Mouse (Mus musculus): Measurements from ENCODE around the gene Opn5. TPM values are rescaled to one million over a fixed set of nuclear protein-coding genes. Genes with fewer than 3 reads are reported as not detected.
A peak's percentile ranks its signal among the peaks of the same experiment; 100 is the strongest.

Opn5 gene
- 0.24 and 0.38 TPM in 2 replicates for polyA plus RNA-seq (2012; rRNA removed)

DNA sequence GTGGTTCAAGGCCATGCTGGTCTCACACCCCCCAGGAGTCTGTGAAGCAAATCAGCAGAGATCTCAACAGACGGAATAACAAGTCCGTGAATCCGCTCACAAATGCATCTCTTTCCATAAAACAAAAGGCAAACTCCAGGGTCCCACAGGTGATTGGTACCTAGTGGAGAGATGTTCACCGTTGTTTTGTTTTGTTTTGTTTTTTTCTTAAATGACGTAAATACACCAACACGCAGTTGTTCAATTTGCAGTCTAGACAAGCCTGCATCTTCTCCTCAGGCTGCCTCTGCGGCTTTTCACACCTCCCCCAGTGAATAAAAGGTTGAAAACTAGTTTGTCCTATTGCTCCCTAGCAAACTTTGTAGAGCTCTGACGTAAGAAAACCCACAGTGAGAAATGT is at the start of gene Opn5:
Opn5 (minus strand) TSS at position 101 of the 400 bp plus-strand sequence.
- DNase-seq (ENCODE audit: extremely low spot score in 1 of 2, low spot score in 1 of 2), result no peak

DNA sequence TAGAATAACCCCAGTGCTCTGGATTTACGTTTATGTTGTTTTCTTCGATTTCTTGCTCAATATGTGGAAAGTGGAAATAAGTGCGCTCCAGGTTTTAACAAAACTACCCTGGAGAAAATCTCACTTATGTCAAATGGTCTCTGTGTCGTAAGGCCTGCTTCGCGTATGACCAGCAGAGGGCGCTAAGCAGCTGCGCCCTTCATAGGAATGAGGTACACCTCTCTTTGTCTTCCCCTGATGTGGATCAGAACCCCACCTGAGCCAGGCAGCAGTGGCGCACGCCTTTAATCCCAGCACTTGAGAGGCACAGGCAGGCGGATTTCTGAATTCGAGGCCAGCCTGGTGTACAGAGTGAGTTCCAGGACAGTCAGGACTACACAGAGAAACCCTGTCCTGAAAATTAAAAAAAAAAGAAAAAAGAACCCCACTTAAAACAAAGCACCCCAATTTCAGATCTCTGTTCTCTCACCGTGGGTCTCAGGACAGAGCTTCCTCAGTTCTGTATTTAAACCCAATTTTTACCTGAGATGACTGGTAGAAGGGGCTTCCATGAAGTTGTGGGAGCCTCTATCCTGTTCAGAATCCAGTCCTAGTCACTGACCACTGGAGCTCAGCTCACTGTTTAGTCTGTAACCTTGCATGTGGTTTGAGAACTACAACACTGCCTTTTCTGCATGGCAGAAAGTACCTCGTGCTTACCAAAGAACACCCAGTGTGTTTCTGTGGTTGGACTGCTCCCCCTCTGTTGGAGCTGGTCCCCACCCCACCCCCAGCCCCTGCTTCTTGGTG is 47.6 kb upstream of the Opn5 start:
- DNase-seq (ENCODE audit: extremely low spot score in 1 of 2, low spot score in 1 of 2), result peak in 1 of 2 experiments; percentile 44

DNA sequence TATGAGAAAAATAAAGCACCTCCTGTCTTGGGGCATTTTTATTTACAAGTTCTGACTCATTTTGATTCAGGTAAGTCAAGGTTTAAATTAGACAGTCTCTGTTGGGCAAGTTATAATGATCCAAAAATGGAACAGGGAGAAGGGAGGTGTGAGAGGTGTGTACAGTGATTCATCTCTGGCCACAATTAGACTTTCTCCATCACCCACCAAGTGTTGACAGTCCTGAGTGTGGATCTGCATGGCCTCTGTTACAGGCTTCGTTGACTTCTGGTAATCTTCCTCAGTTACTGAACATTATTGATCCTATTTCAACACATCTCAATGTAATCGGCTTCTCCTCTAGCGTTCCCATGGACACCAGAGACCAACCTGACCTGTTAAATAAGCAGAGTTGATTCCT is 32.2 kb upstream of the Opn5 start:
- no peak for DNase-seq (ENCODE audit: extremely low spot score in 1 of 2, low spot score in 1 of 2)

DNA sequence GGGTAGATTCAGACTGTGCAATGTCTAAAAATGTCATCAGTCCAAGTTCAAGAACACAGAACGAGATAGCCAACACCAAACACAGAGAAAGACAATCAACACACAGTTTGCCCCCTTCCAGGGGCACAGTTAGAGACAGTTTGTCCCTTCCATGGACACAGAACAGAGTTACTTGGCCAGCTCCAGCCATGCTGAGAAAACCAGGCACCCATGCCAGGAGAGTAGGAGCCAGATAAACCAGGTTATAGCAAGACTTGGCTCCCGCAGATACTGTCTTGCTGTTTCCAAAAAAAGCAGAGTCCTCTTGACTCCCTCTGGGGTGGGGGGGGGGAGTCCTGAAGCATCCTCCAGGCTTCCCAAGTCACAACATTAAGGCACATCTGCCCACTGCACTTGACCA is 19.0 kb upstream of the Opn5 start:
- no peak for DNase-seq (ENCODE audit: extremely low spot score in 1 of 2, low spot score in 1 of 2)

DNA sequence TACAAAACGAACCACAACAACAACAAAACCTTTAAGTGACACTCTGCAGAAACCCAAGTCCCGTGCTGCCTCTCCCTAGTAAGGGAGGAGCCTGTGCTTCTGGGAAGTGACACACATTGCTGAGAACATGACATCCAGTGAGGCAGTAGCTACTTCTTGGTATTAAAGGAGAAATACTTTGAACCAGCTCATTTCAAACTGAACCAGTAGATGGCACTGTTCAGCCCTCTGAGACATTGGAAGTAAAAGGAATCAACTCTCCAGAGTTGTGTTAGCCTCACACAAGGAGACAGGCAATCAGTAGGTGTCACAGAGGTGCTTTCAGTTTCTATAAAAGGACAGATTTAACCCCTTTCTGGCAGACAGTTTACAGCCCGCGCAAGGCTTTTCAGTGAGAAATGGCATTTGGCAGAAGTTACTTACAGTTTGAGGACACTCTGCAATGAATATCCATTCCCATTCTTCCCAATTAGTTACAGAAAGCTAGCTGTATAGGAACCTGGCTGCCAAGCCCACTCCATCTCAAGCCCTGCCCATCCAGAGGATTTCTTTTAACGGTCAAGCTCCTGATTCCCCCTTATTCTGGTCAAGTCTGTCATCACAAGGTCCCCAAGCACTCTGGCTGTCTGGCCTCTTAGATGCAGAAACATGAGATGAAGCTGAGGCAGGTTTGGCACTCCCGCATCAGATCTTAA is 2.0 kb upstream of the Opn5 start:
- peak; percentile 44 to 92 for DNase-seq (ENCODE audit: extremely low spot score in 1 of 2, low spot score in 1 of 2)

DNA sequence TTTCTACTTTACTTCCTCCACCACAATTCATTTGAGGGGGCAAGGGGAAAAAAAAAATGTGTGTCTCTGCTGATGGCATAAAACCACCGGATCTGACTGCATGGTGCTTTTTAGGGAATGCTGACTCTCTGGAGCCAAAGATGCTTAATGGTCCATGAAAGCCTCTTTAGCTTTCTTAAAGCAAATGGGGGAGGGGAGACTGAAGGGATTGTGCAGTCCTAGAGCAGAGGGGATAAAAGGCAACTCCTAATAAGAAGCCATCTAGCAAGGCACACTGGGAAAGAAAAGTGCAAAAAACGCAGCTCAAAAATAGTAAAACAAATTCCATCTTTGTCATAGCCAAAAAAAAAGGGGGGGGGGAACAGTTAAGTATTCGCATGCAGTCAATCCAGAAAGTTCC is 2.9 kb downstream of the Opn5 start:
- DNase-seq (ENCODE audit: extremely low spot score in 1 of 2, low spot score in 1 of 2), result no peak

DNA sequence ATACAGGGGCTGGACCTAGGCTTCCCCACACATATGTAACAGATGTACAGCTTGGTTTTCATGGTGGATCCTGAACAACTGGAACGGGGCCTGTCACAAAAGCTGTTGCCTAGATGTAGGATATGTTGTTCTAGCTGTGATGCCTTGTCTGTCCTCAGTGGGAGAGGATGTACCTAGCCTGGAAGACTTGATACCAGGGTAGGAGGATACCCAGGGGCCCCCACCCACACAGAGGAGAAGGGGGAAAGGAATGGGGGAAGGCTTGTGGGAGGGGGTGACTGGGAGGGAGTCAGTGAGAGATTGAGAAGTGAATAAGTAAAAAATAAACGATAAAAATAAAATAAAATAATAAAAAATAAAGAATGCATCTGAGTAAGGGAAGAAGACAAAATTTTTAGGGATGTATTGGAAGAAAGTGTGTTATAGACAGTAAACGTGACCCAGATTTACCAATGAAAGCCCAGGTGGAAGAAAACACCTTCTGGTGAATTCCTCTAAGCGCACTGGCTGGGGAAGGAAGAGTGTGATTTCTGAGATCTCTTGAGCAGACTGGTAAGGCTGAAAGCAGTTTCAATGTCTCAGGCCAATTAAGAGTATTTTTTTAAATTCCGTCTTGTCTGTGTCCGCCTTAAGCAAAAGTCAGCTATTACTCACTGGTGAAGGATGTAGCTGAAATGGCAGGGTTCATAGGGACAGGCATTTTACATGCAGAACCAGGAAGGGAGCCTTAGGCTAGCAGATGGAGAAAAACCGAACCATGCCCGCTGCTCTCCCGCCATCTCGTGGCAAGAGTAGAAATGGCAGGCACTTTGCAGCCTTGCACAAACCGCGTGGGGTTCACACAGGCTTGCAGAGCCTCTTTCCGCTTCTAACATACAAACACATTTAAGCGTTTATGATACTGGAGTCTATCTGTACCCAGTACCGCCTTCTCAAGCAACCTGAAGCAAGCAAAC is 8.1 kb downstream of the Opn5 start:
- peak; percentile 58 to 95 for DNase-seq (ENCODE audit: extremely low spot score in 1 of 2, low spot score in 1 of 2)

DNA sequence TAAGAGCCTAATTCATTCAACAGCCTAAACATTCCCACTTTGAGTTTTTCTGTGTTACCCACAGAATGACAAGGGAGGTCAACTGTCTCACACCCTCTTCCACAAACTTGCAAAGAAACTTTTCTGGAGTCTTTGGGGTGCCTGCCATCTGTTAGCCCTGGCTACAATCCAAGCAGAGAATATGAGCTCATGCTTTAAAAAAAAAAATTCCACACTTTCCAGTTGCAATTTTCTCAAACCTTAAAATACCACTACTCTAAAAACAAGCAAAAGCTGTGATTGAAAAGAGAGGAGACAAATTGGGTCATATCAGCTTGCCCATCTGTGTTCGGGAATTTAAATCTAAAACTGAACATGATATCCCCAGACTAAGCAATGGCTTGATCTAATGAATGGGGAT is 24.7 kb downstream of the Opn5 start:
- DNase-seq (ENCODE audit: extremely low spot score in 1 of 2, low spot score in 1 of 2), result peak in 1 of 2 experiments; percentile 75

DNA sequence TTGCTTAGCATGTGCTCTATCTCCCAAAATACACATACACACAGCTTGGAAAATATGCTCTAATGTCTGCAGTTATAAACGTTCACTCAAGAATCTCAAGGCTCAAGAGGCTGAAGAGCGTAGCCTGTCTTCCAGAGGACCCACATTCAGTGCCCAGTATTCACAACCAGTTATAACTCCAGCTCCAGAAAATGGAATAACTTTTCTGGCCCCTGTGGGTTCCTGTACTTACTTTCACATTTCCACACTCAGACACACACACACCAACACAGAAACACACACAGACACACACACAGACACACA is 28.2 kb downstream of the Opn5 start:
- no peak for DNase-seq (ENCODE audit: extremely low spot score in 1 of 2, low spot score in 1 of 2)

DNA sequence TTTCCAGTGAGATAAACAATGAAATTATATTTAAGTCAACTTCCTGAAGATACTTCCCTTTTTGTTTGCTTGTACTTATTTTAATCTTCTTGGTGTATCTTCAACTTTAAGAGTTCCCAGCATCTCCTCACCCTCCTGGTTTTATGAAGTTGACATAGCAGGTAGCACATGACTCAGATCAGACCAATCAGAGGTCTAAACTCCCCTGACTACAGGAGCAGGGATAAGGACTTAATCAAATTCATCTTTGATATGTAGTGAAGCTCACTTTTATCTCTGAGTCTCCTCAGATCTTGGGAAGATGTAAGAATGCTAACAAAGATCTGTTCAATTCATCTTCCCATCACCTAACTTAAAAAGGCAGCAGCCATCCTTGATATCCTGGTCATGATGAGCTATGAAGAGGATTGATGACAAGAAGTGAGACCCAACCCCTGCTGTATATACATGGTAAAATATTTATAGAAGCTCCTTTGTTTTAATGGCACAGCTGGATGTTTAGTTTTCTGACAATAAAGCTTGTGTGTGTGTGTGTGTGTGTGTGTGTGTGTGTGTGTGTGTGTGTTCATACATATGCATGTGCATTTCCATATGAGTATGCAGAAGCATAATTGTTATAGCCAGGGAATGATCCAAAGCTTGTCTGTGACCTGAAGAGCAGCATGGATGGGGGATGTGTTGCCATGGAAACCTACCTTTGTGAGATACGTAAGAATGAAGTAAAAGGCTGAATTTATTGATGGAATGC is 28.7 kb downstream of the Opn5 start:
- no peak for DNase-seq (ENCODE audit: extremely low spot score in 1 of 2, low spot score in 1 of 2)

DNA sequence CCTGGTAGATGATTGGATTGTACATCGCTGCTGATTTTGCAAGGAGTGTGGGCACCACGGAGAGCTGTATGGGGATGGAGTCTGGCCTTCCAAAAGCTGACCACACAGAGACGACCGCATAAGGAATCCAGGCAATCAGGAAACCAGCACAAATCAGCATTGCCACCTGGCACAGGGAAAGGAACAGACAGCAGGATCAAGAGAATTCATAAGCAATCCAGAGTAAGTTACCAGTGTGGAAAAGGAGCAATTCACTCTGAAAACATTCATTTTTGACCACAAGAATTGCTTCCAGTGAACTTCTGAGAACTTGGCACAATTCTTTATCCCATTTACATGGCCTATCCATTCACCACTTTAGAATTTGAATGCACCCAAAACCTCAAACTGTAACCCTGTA is 30.6 kb downstream of the Opn5 start:
- no peak for DNase-seq (ENCODE audit: extremely low spot score in 1 of 2, low spot score in 1 of 2)

DNA sequence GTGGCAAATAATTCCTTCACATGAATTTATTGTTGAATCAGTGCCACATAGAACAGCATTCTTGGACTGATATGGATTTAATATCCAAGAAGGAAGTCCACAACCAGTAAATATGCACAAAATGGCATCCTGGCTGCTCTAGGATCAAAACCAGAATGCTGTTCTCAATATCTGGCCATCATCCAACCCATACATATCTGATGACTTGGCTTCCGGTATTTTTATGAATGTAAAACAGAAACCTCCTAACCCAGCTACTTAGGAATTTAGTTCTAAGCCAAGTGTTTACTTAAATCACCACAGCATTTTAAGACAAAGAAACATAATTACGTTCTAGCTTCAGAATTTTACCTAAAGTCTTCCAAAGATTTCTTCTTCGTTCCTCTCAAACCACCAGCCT is 31.0 kb downstream of the Opn5 start:
- no peak for DNase-seq (ENCODE audit: extremely low spot score in 1 of 2, low spot score in 1 of 2)

DNA sequence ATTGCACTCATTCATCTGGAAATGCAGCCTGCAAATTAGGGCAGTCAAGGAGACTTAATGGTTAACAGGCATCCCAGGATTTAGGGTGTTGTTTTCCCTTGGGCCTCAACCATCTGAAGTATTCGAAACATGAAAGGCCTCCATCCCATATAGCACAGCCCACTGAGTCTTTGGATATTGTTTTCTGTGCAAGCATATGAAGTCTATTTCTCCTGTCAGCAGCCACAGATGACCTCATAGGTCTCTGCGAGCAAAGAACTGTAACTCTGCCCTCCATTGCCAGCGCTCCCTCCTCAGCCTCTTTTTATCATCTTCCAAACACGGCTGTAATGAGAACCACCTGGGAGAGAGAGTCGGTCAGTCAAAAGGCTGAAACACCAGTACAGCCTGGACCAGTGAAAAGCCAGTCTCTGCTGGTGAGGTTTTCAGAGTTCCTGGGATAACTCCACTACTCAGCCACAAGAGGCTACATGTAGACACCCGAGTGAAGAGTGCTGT is 34.5 kb downstream of the Opn5 start:
- no peak for DNase-seq (ENCODE audit: extremely low spot score in 1 of 2, low spot score in 1 of 2)

DNA sequence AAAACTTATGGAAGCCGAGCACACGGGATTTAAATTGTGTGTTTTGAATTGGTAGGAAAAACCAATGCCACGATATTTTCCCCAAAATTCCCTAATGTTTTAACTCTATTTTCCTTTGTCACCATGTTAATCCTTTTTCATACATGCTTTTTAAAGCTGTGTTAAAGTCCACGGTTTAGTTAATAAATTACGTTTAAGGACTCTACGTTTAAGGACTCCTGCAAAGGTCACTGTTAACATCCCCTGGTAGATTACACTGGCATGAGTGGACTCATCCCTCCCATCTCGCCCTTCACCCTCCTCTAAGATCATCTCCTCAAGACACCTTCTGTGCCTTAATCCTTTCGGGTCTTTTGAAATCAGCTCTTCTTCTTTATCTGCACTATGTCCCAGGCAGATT is 37.4 kb downstream of the Opn5 start:
- no peak for DNase-seq (ENCODE audit: extremely low spot score in 1 of 2, low spot score in 1 of 2)

DNA sequence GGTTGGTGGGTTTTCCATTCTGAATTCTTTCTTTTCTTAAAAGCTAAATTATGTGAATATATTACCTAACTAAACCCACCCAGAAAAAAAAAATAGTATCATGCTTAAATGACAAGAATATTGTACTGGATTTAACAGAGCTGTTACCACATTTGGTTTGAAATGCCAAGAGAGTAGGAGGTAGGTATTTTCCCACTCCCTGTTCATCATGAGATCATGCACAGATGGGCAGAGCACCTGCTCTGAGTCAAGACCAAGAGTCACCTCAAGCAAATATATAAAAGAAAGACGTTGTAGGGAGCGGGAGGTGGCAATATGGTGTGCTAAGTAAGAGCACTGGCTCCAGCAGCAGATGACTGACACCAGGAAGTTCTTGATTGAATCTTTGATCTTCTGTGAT is 61.6 kb downstream of the Opn5 start:
- peak; percentile 27 to 50 for DNase-seq (ENCODE audit: extremely low spot score in 1 of 2, low spot score in 1 of 2)

DNA sequence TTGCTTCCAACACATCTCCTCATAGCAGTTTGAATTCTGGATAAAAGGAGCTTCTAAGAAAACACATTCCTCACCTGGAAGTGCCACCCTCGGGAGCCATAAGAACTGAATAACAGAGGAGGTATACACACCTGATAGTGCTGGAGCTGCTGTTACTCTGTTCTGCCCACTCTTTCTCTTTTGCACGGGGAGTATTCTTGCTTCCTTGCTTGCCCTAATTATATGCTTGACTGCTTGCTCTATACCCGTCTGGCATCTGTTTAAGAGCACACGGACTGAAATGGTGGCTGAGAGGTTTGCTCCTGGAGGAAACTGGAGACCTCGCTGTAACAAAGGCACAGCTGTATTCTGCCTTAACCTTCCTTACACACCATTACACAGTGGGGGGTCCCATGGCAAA is 81.0 kb downstream of the Opn5 start:
- no peak for DNase-seq (ENCODE audit: extremely low spot score in 1 of 2, low spot score in 1 of 2)

DNA sequence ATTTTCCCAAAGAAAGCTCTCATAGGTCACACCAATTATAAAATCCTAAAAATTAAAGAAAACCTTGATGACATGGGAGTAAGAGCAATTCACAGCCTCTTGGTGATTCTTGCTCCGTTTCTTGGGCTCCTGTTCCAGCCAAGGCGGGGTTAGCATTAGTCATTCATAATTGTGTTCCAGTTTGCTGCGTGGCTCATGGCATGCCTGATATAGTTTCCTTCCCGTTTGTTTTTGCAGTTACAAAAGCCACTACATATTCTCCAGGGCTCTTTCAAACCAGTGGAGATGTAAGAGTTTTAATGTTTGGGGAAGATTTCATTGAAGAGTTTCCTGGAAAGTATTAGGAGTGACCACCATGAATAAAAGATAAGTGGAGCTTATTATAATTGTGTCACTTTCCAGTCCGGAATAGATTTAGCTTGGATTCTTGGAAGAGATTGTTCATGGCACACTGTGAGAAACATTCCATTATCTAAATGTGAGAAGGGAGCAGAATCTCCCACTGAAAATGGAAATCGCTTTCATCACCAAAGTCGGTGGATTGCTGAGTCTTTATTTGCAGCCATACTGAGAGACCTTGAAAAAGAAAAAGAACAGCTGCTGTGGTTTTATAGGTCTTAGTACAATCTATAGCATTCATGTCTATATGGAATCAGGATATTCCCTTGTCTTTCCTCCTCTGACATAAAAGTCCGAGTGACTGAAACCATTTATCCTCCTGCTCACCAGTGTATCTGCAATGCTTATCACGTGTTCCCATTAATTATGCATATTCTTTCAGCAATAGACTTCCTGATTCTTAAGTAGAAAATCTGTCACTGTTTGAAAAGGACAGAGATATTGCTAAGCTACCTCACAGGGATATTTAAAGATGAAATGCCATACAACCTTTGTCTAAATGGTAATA is 101.6 kb downstream of the Opn5 start:
- peak in 1 of 2 experiments; percentile 30 for DNase-seq (ENCODE audit: extremely low spot score in 1 of 2, low spot score in 1 of 2)
